Mouse (Mus musculus) liver, postnatal 0 days (tissue): ENCODE measurements at regions not wholly inside any gene's neighbourhood (a gene's known extent, or its start where the extent isn't known, plus 50 kb on each side); places are given as distances from the start of the nearest gene placed in this dataset.

Experiments
- ATAC-seq: fragments of 200-750 bp; cut with Nextera tagmentation; 2 replicates; pipeline ENCODE4 v1.8.0; 2017; ENCODE audit warnings: mild to moderate bottlenecking, moderate library complexity
- DNase-seq: peaks from one replicate; pipeline ENCODE4 v3.0.0-alpha.2; 2016
- H3K27ac ChIP-seq: fragments of 300-500 bp; sonication (generic); 2 replicates; pipeline ENCODE4 v1.5.1; 2014; ENCODE audit warnings: antibody characterized with exemption, moderate library complexity, mild to moderate bottlenecking, low read depth
- H3K27me3 ChIP-seq: fragments of 300-500 bp; sonication (generic); 2 replicates; pipeline ENCODE4 v1.6.1; 2014; ENCODE audit warnings: low read length, control low read depth, mixed read lengths; ENCODE audit not compliant: insufficient read depth
- H3K36me3 ChIP-seq: fragments of 300-500 bp; sonication (generic); replicated peaks from 2 replicates; pipeline ENCODE4 v1.6.1; 2014; ENCODE audit warnings: mild to moderate bottlenecking, control low read depth, low read length, moderate library complexity, mixed read lengths; ENCODE audit not compliant: insufficient read depth
- H3K4me1 ChIP-seq: fragments of 300-500 bp; sonication (generic); 2 replicates; pipeline ENCODE4 v1.6.1; 2014; ENCODE audit warnings: antibody characterized with exemption, mild to moderate bottlenecking, control low read depth; ENCODE audit not compliant: insufficient read depth
- H3K4me2 ChIP-seq: fragments of 300-500 bp; sonication (generic); 2 replicates; pipeline ENCODE4 v1.6.1; 2014; ENCODE audit warnings: low read depth, mild to moderate bottlenecking, low read length, moderate library complexity, mixed read lengths
- H3K4me3 ChIP-seq: fragments of 300-500 bp; sonication (generic); 2 replicates; pipeline ENCODE4 v1.5.1; 2014; ENCODE audit warnings: low read depth, low read length
- H3K9ac ChIP-seq: fragments of 300-500 bp; sonication (generic); replicated peaks from 2 replicates; pipeline ENCODE4 v1.6.1; 2014; ENCODE audit warnings: mild to moderate bottlenecking, moderate library complexity
- H3K9me3 ChIP-seq: fragments of 300-500 bp; sonication (generic); 2 replicates; pipeline ENCODE4 v1.6.1; 2016; ENCODE audit warnings: mild to moderate bottlenecking, control low read depth, low read length, mixed read lengths
- CTCF ChIP-seq: sonication (generic); IDR thresholded peaks from 2 replicates; pipeline ENCODE4 v1.5.1; 2016; ENCODE audit warnings: antibody characterized with exemption, low read depth
- EP300 ChIP-seq: IDR thresholded peaks from 2 replicates; pipeline ENCODE4 v1.6.1; 2016; ENCODE audit warnings: antibody characterized with exemption, low read depth, mild to moderate bottlenecking
- WGBS: fragments of 180-500 bp; shearing (Covaris S2); extraction: QIAGEN DNeasy Blood & Tissue Kit; methylation state at CpG from one replicate; pipeline ENCODE4 v1.1.7; 2014; ENCODE audit not compliant: insufficient replicate concordance; 5-methylcytosine and 5-hydroxymethylcytosine counted together

- H3K9me3 ChIP-seq, result no peaks in the 10 kb centered on the region
- no peak overlapping the region for H3K4me3 ChIP-seq
- no peak overlapping the region for H3K27ac ChIP-seq
- H3K27me3 ChIP-seq, result no peaks in the 10 kb centered on the region
- H3K36me3 ChIP-seq, result no peaks in the 10 kb centered on the region
- DNase-seq, result no peak
- H3K9ac ChIP-seq, result no peak overlapping the region
- no peak for ATAC-seq
- H3K4me1 ChIP-seq, result no peaks in the 10 kb centered on the region
- 83% methylated on average over 2 of the region's 2 CpGs for WGBS
- H3K4me2 ChIP-seq, result no peak overlapping the region
- TF ChIP-seq CTCF (no peak), EP300 (no peak)
Observed at GRCm38 (mm10) chr12:32683375-32683774, 136.0 kb upstream of the Nampt start.

- H3K9me3 ChIP-seq, result no peaks in the 10 kb centered on the region
- no peak for DNase-seq
- no peak overlapping the region for H3K9ac ChIP-seq
- 74% methylated on average over 7 of the region's 7 CpGs for WGBS
- no peak overlapping the region for H3K27ac ChIP-seq
- no peak for ATAC-seq
- no peaks in the 10 kb centered on the region for H3K36me3 ChIP-seq
- no peak overlapping the region for H3K4me3 ChIP-seq
- H3K4me2 ChIP-seq, result no peak overlapping the region
- no peaks in the 10 kb centered on the region for H3K27me3 ChIP-seq
- no peak for TF ChIP-seq CTCF
- TF ChIP-seq EP300, result no peak
- no peaks in the 10 kb centered on the region for H3K4me1 ChIP-seq
Observed at GRCm38 (mm10) chr12:32685788-32686385, 133.5 kb upstream of the Nampt start.

- Histone ChIP-seq H3K27ac (no peak overlapping the region), H3K4me3 (no peak overlapping the region)
- no peak for ATAC-seq
Observed at GRCm38 (mm10) chr12:32689361-32689760, 130.0 kb upstream of the Nampt start.

GRCm38 (mm10) chr12:32690096-32690495, 129.2 kb upstream of the Nampt start:
- TF ChIP-seq EP300, result no peak
- TF ChIP-seq CTCF, result no peak
- DNase-seq (no peak), ATAC-seq (no peak)
- H3K9me3 ChIP-seq, result no peaks in the 10 kb centered on the region
- no peak overlapping the region for H3K4me2 ChIP-seq
- H3K27ac ChIP-seq, result no peak overlapping the region
- no peaks in the 10 kb centered on the region for H3K36me3 ChIP-seq
- no peak overlapping the region for H3K9ac ChIP-seq
- H3K4me3 ChIP-seq, result no peak overlapping the region
- 76% methylated on average over 2 of the region's 2 CpGs for WGBS
- H3K27me3 ChIP-seq, result no peaks in the 10 kb centered on the region
- peaks cover 4% of the 10 kb centered on the region; the same call in 1 of the 2 replicates for H3K4me1 ChIP-seq

More at GRCm38 (mm10) chr12:32689361-32689760, 130.0 kb upstream of the Nampt start:
- Histone ChIP-seq H3K9ac (no peak overlapping the region), H3K36me3 (no peaks in the 10 kb centered on the region), H3K4me2 (no peak overlapping the region), H3K9me3 (no peaks in the 10 kb centered on the region), H3K27me3 (no peaks in the 10 kb centered on the region), H3K4me1 (peaks cover 4% of the 10 kb centered on the region; the same call in 1 of the 2 replicates)
- DNase-seq, result no peak
- TF ChIP-seq CTCF (no peak), EP300 (no peak)
- 80% methylated on average over 4 of the region's 4 CpGs for WGBS

GRCm38 (mm10) chr12:32692081-32692819, 127.1 kb upstream of the Nampt start:
- Histone ChIP-seq H3K9ac (no peak overlapping the region), H3K4me3 (no peak overlapping the region), H3K27ac (peak overlapping the region; percentile 48; the same call in 1 of the 2 replicates), H3K4me1 (peaks cover 4% of the 10 kb centered on the region; the same call in 1 of the 2 replicates), H3K27me3 (no peaks in the 10 kb centered on the region), H3K36me3 (no peaks in the 10 kb centered on the region), H3K4me2 (no peak overlapping the region), H3K9me3 (no peaks in the 10 kb centered on the region)
- TF ChIP-seq CTCF (no peak), EP300 (no peak)
- 73% methylated on average over 8 of the region's 8 CpGs for WGBS
- ATAC-seq, result no peak
- DNase-seq, result no peak

GRCm38 (mm10) chr12:32692962-32693361, 126.4 kb upstream of the Nampt start:
- Histone ChIP-seq H3K4me2 (no peak overlapping the region), H3K27ac (peak overlapping the region; percentile 37), H3K27me3 (no peaks in the 10 kb centered on the region), H3K36me3 (no peaks in the 10 kb centered on the region), H3K9ac (no peak overlapping the region), H3K4me3 (no peak overlapping the region), H3K9me3 (no peaks in the 10 kb centered on the region), H3K4me1 (peaks cover 4% of the 10 kb centered on the region; the same call in 1 of the 2 replicates)
- TF ChIP-seq EP300, result no peak
- TF ChIP-seq CTCF, result no peak
- 71% methylated on average over 7 of the region's 7 CpGs for whole genome bisulfite sequencing
- ATAC-seq, result no peak
- no peak for DNase-seq
